In the genomic region with DNA sequence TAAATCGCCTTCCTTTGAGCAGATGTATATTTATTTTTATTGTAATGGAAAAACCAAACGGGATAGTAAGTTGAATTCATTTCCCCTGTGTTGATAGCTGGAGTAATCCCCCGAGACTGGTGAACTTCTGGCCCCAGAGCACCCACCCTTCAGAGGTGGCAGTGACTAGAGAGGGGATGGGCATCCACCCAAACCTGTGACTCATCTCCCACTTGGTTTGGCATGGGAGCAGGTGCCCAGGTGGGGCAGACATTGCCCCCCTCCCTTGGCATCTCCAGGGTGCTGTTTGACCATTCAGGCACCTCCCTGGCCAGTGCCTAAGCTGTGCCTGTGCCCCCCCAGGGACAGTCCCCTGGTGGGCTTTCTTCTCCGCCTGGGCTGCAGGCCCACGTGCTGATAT, we compare ENCODE assay signal across 8 mouse cellular contexts. TPM values are rescaled to one million over a fixed set of nuclear protein-coding genes. Genes with fewer than 3 reads are reported as not detected.
DNase-seq lines count a peak whose midpoint lies in the region; ATAC-seq lines count a peak whose summit lies in the region.

No protein-coding gene starts in this region.

- intact Hi-C loops in heart, postnatal 25 days (cut with DNase I) = loop anchor here (5.0 kb wide), 2 partner anchors 93 to 118 kb away; a partner anchor contains a TSS

- no peak for ATAC-seq in heart, embryonic 11.5 days (replicated peaks; ENCODE audit: insufficient number of reproducible peaks, low FRiP score, low TSS enrichment)
- ATAC-seq in forebrain, embryonic 11.5 days (replicated peaks; ENCODE audit: low FRiP score) = no peak
- ATAC-seq in liver, embryonic 11.5 days (replicated peaks; ENCODE audit: low FRiP score) = no peak

- peak overlapping the region; percentile 94 for H3K4me3 ChIP-seq in heart, embryonic 11.5 days (ENCODE audit: low read depth, low read length)
- H3K4me3 ChIP-seq in forebrain, embryonic 11.5 days (ENCODE audit: low read depth, low read length) = no peak overlapping the region
- peak overlapping the region; percentile 72 for H3K4me3 ChIP-seq in liver, embryonic 11.5 days (ENCODE audit: low read depth, low read length)

- WGBS in heart, embryonic 11.5 days (ENCODE audit: insufficient replicate concordance) = 35% methylated on average over 5 of the region's 5 CpGs
- WGBS in forebrain, embryonic 11.5 days = 32% methylated on average over 5 of the region's 5 CpGs
- 36% methylated on average over 5 of the region's 5 CpGs for WGBS in liver, embryonic 11.5 days

- peak overlapping the region; percentile 96 for H3K4me2 ChIP-seq in heart, embryonic 11.5 days
- H3K4me2 ChIP-seq in forebrain, embryonic 11.5 days (ENCODE audit: low read depth, low read length, severe bottlenecking) = peak overlapping the region; percentile 70; the same call in 1 of the 2 replicates
- H3K4me2 ChIP-seq in liver, embryonic 11.5 days = peak overlapping the region; percentile 86

- no peak for DNase-seq in heart, postnatal 25 days (ENCODE audit: low spot score)
- peak; percentile 11 for DNase-seq in NIH3T3 (ENCODE audit: low read depth)
- DNase-seq in forebrain, embryonic 11.5 days (ENCODE audit: low spot score) = no peak
- DNase-seq in liver, embryonic 11.5 days (ENCODE audit: low spot score) = no peak
- DNase-seq in T-cell, adult 2 months (ENCODE audit: low spot score) = no peak
- no peak for DNase-seq in spleen, adult 18-20 months
- no peak for DNase-seq in embryo, embryonic 9.5 days (ENCODE audit: extremely low spot score)

- no peaks in the 10 kb centered on the region for H3K9me3 ChIP-seq in heart, embryonic 11.5 days (replicated peaks; ENCODE audit: control insufficient read depth, low read length)
- H3K9me3 ChIP-seq in forebrain, embryonic 11.5 days (ENCODE audit: control insufficient read depth, low read length) = no peaks in the 10 kb centered on the region
- H3K9me3 ChIP-seq in liver, embryonic 11.5 days (ENCODE audit: control insufficient read depth, low read length) = no peaks in the 10 kb centered on the region

- H3K36me3 ChIP-seq in heart, embryonic 11.5 days (ENCODE audit: control insufficient read depth, insufficient read depth, low read length) = no peaks in the 10 kb centered on the region
- no peaks in the 10 kb centered on the region for H3K36me3 ChIP-seq in forebrain, embryonic 11.5 days (ENCODE audit: control insufficient read depth, insufficient read depth, low read length)
- no peaks in the 10 kb centered on the region for H3K36me3 ChIP-seq in liver, embryonic 11.5 days (ENCODE audit: control insufficient read depth, insufficient read depth, low read length)

- peaks cover 55% of the 10 kb centered on the region for H3K4me1 ChIP-seq in heart, embryonic 11.5 days (ENCODE audit: control insufficient read depth, insufficient read depth, low read length)
- H3K4me1 ChIP-seq in forebrain, embryonic 11.5 days (replicated peaks; ENCODE audit: control insufficient read depth, insufficient read depth, low read length) = peaks cover 30% of the 10 kb centered on the region
- peaks cover 65% of the 10 kb centered on the region for H3K4me1 ChIP-seq in liver, embryonic 11.5 days (replicated peaks; ENCODE audit: control insufficient read depth, insufficient read depth, low read length)

- H3K27me3 ChIP-seq in heart, embryonic 11.5 days (ENCODE audit: control insufficient read depth, insufficient read depth, low read length) = no peaks in the 10 kb centered on the region
- peaks cover 19% of the 10 kb centered on the region for H3K27me3 ChIP-seq in forebrain, embryonic 11.5 days (ENCODE audit: control insufficient read depth, insufficient read depth, low read length)
- H3K27me3 ChIP-seq in liver, embryonic 11.5 days (replicated peaks; ENCODE audit: control insufficient read depth, insufficient read depth, low read length) = peaks cover 15% of the 10 kb centered on the region

- peak overlapping the region; percentile 98; the same call in 1 of the 2 replicates for H3K9ac ChIP-seq in heart, embryonic 11.5 days (ENCODE audit: low read depth, low read length)
- H3K9ac ChIP-seq in forebrain, embryonic 11.5 days (ENCODE audit: low read length) = no peak overlapping the region
- H3K9ac ChIP-seq in liver, embryonic 11.5 days (ENCODE audit: low read depth, low read length) = no peak overlapping the region

- H3K27ac ChIP-seq in heart, embryonic 11.5 days (ENCODE audit: low read depth, low read length) = 0 out of 2 replicates have a peak overlapping the region, but pooled peaks have one; percentile 96
- no peak overlapping the region for H3K27ac ChIP-seq in forebrain, embryonic 11.5 days (ENCODE audit: low read depth, low read length)
- no peak overlapping the region for H3K27ac ChIP-seq in liver, embryonic 11.5 days (ENCODE audit: low read depth, low read length)

RNA-seq across cellular contexts. Expression of a gene that starts 3.0 kb away (rescaled TPM):
- 7.0 and 9.1 TPM in 2 replicates for polyA plus RNA-seq in heart, embryonic 11.5 days (2014; fragmentation: Nextera tagmentation; extraction: Ambion mirVana)
- 10 to 100 TPM; 43.2 to 50.4 TPM for total RNA-seq in heart, postnatal 25 days (2021)
- 5.5 and 7.5 TPM in 2 replicates for polyA plus RNA-seq in forebrain, embryonic 11.5 days (2014; fragmentation: Nextera tagmentation; extraction: Ambion mirVana)
- 5.1 and 6.1 TPM in 2 replicates for polyA plus RNA-seq in liver, embryonic 11.5 days (2014; fragmentation: Nextera tagmentation; extraction: Ambion mirVana)

RNA-seq across cellular contexts. Expression of a gene that starts 40.2 kb away (rescaled TPM):
- polyA plus RNA-seq in heart, embryonic 11.5 days (2014; fragmentation: Nextera tagmentation; extraction: Ambion mirVana) = 0.40 and 0.63 TPM in 2 replicates
- under 1 TPM; 0.26 to 0.39 TPM for total RNA-seq in heart, postnatal 25 days (2021)
- 0.13 TPM in 1 of 2 replicates, not detected in the other for polyA plus RNA-seq in forebrain, embryonic 11.5 days (2014; fragmentation: Nextera tagmentation; extraction: Ambion mirVana)
- polyA plus RNA-seq in liver, embryonic 11.5 days (2014; fragmentation: Nextera tagmentation; extraction: Ambion mirVana) = 0.23 and 0.73 TPM in 2 replicates
